Mouse (Mus musculus) olfactory bulb, adult 2 months (tissue): ENCODE measurements around the gene Inca1. TPM values are rescaled to one million over a fixed set of nuclear protein-coding genes. Genes with fewer than 3 reads are reported as not detected.

ENCODE experiments used
- H3K27ac ChIP-seq: fragments of 200-500 bp; 2 replicates; pipeline ENCODE4 v1.5.1; 2012; ENCODE audit warnings: low read depth, low read length; ENCODE audit not compliant: insufficient read depth
- H3K4me1 ChIP-seq: fragments of 200-500 bp; 2 replicates; pipeline ENCODE4 v1.6.1; 2012; ENCODE audit warnings: low read length; ENCODE audit not compliant: control insufficient read depth, insufficient read depth
- H3K4me3 ChIP-seq: fragments of 200-500 bp; 2 replicates; pipeline ENCODE4 v1.5.1; 2012; ENCODE audit warnings: mild to moderate bottlenecking, low read depth, low read length, moderate library complexity; ENCODE audit not compliant: insufficient read depth
- CTCF ChIP-seq: fragments of 200-500 bp; IDR thresholded peaks from 2 replicates; pipeline ENCODE4 v1.5.1; 2012; ENCODE audit warnings: low read depth, mild to moderate bottlenecking, low read length, moderate library complexity; ENCODE audit not compliant: insufficient read depth
- POLR2A ChIP-seq: fragments of 200-500 bp; IDR thresholded peaks from 2 replicates; pipeline ENCODE4 v1.6.1; 2012; ENCODE audit warnings: mild to moderate bottlenecking, low read depth, low read length, moderate library complexity; ENCODE audit not compliant: insufficient read depth
- WGBS: fragments of 180-500 bp; shearing (Covaris S2); methylation state at CpG from one replicate; pipeline ENCODE4 v1.1.7; 2018; 5-methylcytosine and 5-hydroxymethylcytosine counted together
- polyA plus RNA-seq: library from polyadenylated mRNA; stranded (reverse); fragments of >200 nt; gene quantifications from 2 replicates; pipeline ENCODE4 v1.2.4, GENCODE M21; 2012; ENCODE audit warnings: low replicate concordance; ENCODE audit not compliant: missing spikeins, insufficient read depth, insufficient read length

Gene Inca1
- polyA plus RNA-seq, 1 experiment = not detected

GRCm38 (mm10) chr11:70668335-70668770 is 31.6 kb downstream of the Inca1 start:
- Histone ChIP-seq H3K4me1 (peaks cover 15% of the 10 kb centered on the region), H3K4me3 (peak overlapping the region; percentile 50), H3K27ac (peak overlapping the region; percentile 14; the same call in 1 of the 2 replicates)
- TF ChIP-seq CTCF (no peak), POLR2A (no peak)
- under 1% methylated on average over 15 of the region's 15 CpGs for WGBS

- Histone ChIP-seq H3K4me1 (peaks cover 15% of the 10 kb centered on the region), H3K4me3 (no peak overlapping the region), H3K27ac (no peak overlapping the region)
- TF ChIP-seq POLR2A = no peak
- no peak for TF ChIP-seq CTCF
- whole genome bisulfite sequencing = 64% methylated on average over 14 of the region's 14 CpGs
Observed at GRCm38 (mm10) chr11:70667271-70668150, 32.4 kb downstream of the Inca1 start.

DNA sequence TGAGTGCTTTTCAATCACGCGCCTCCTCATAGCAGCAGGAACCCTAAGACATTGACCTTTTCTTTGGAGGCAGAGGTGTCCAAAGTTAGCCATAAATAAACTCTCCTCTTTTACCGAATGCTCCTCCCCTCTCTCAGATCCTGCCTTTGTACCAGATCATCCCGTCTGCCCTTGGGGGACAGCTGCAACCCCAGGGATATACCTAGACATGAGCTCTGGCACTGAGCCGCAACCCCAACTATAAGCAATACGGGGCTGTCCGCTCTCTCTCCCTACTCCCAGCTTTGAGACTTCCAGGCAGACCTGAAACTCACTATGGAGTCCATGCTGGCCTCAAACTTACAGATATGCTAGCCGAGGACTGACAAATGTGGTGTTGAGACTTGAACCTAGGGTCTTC is 33.3 kb downstream of the Inca1 start:
- H3K4me3 ChIP-seq = no peak overlapping the region
- 95% methylated on average over 8 of the region's 8 CpGs for WGBS
- no peak overlapping the region for H3K27ac ChIP-seq
- H3K4me1 ChIP-seq = peaks cover 13% of the 10 kb centered on the region
- TF ChIP-seq POLR2A = no peak

DNA sequence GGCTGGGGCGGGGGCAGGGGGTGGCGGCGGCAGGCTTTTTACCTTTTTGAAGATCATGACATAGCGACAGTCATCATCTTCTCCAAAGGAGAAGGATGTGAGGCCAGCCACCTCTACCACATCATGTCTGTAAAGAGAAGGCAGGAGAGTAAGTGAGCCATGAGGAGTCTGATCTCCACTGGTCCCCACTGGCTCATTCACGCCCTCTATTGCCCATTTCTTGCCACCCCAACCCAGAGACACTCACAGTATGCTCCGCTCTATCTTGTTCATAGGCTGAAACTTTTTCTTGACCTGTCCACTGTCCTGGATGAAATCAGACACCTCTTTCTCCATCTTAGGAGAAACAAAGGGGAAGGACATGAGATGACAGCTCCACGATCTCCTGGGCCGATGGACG is 35.2 kb downstream of the Inca1 start:
- Histone ChIP-seq H3K4me1 (no peaks in the 10 kb centered on the region), H3K4me3 (no peak overlapping the region), H3K27ac (no peak overlapping the region)
- 93% methylated on average over 9 of the region's 9 CpGs for WGBS
- no peak for TF ChIP-seq POLR2A
- TF ChIP-seq CTCF = no peak

- Histone ChIP-seq H3K4me3 (no peak overlapping the region), H3K27ac (no peak overlapping the region), H3K4me1 (no peaks in the 10 kb centered on the region)
- no peak for TF ChIP-seq POLR2A
- TF ChIP-seq CTCF = no peak
- WGBS = 82% methylated on average over 6 of the region's 6 CpGs
Observed at GRCm38 (mm10) chr11:70663957-70664356, 36.0 kb downstream of the Inca1 start.

DNA sequence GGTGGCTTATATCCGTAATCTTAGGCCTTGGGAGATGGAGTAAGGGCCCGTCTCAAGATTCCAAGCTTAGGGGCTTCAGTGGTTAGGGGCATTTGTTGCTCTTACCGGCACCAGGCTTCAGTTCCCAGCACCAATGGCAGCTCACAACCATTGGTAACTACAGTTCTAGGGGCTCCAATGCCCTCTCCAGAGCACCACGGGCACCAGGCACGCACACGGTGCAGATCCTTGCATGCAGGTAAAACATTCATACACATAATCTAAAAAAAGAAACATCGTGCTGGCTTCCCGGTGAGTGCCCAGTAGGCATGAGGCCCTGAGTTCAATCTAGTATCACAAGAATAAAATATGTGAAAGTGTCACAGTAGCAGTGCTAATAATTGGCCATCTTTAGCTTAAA is 36.9 kb downstream of the Inca1 start:
- H3K4me3 ChIP-seq = no peak overlapping the region
- WGBS = 92% methylated on average over 8 of the region's 8 CpGs
- TF ChIP-seq POLR2A (no peak), CTCF (no peak)
- H3K4me1 ChIP-seq = no peaks in the 10 kb centered on the region
- no peak overlapping the region for H3K27ac ChIP-seq

GRCm38 (mm10) chr11:70660571-70660970 is 39.4 kb downstream of the Inca1 start:
- WGBS = 91% methylated on average over 8 of the region's 8 CpGs
- Histone ChIP-seq H3K27ac (no peak overlapping the region), H3K4me1 (peaks cover 11% of the 10 kb centered on the region), H3K4me3 (no peak overlapping the region)
- TF ChIP-seq POLR2A = no peak
- TF ChIP-seq CTCF = no peak

GRCm38 (mm10) chr11:70658942-70659341 is 41.0 kb downstream of the Inca1 start:
- Histone ChIP-seq H3K4me1 (peaks cover 13% of the 10 kb centered on the region), H3K4me3 (no peak overlapping the region), H3K27ac (no peak overlapping the region)
- 85% methylated on average over 8 of the region's 8 CpGs for WGBS
- TF ChIP-seq POLR2A (no peak), CTCF (no peak)

DNA sequence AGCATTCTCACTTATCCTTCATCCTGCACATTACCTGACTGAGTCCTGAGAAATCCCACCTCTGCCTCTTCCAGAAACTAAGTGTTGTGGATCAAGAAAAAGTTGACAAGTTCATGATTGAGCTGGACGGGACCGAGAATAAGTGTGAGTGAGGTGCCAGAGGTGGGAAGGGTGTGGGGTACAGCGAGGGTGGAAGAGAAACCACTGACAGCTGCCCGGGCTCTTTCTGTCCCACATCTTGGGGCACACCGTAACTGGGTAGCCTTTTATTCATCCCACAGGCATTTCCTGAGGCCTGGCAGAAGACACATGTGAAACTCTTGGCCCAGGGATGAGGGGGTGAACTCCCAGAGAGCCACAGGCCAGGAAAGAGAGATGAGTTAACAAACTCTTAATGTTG is 41.4 kb downstream of the Inca1 start:
- WGBS = 90% methylated on average over 5 of the region's 5 CpGs
- Histone ChIP-seq H3K4me3 (no peak overlapping the region), H3K27ac (no peak overlapping the region), H3K4me1 (peaks cover 13% of the 10 kb centered on the region)
- no peak for TF ChIP-seq CTCF
- TF ChIP-seq POLR2A = no peak
